Mouse (Mus musculus): ENCODE measurements around the gene Mcm3ap.

Gene Mcm3ap

GRCm38 (mm10) chr10:76468203-76469162 is at the start of gene Mcm3ap, which contains the start of gene Ybey:
Gene Mcm3ap, plus strand, starts transcription at chr10:76468927.
Gene Ybey, minus strand, starts transcription at chr10:76469114.
- in situ Hi-C loops (cut with MboI, MseI): no loop called here

- in situ Hi-C loops (cut with MboI, MseI): loop anchor here (5.0 kb wide), 2 partner anchors 43 to 1582 kb away; no protein-coding TSS in a partner anchor
These were observed 43.1 kb upstream of the Mcm3ap start for GRCm38 (mm10) chr10:76425674-76426073.

- in situ Hi-C loops (cut with MboI, MseI): no loop called here
These were observed 34.8 kb upstream of the Mcm3ap start for GRCm38 (mm10) chr10:76433925-76434324.

GRCm38 (mm10) chr10:76439107-76439890 is 29.4 kb upstream of the Mcm3ap start:
- in situ Hi-C loops (cut with MboI, MseI): no loop called here

- in situ Hi-C loops (cut with MboI, MseI): no loop called here
These were observed 28.4 kb upstream of the Mcm3ap start, which contains the start of gene AC141477.1 for GRCm38 (mm10) chr10:76440281-76440680. Gene AC141477.1, minus strand, starts transcription at chr10:76440444.

- in situ Hi-C loops (cut with MboI, MseI): no loop called here
These were observed 26.3 kb upstream of the Mcm3ap start, which contains the start of gene Pcnt for GRCm38 (mm10) chr10:76442178-76443088. Gene Pcnt, minus strand, starts transcription at chr10:76442786.

- in situ Hi-C loops (cut with MboI, MseI): no loop called here
These were observed 22.6 kb upstream of the Mcm3ap start for GRCm38 (mm10) chr10:76445996-76446681.

GRCm38 (mm10) chr10:76447406-76448229 is 21.1 kb upstream of the Mcm3ap start:
- in situ Hi-C loops (cut with MboI, MseI): no loop called here

- in situ Hi-C loops (cut with MboI, MseI): no loop called here
These were observed 19.9 kb upstream of the Mcm3ap start, which contains the start of gene 2610028H24Rik for GRCm38 (mm10) chr10:76448851-76449250. Gene 2610028H24Rik, plus strand, starts transcription at chr10:76449081.

GRCm38 (mm10) chr10:76455289-76455688 is 13.4 kb upstream of the Mcm3ap start:
- in situ Hi-C loops (cut with MboI, MseI): no loop called here

- in situ Hi-C loops (cut with MboI, MseI): no loop called here
These were observed 7.5 kb upstream of the Mcm3ap start for GRCm38 (mm10) chr10:76461255-76461654.

GRCm38 (mm10) chr10:76462312-76462711 is 6.4 kb upstream of the Mcm3ap start:
- in situ Hi-C loops (cut with MboI, MseI): no loop called here

GRCm38 (mm10) chr10:76462721-76463120 is 6.0 kb upstream of the Mcm3ap start:
- in situ Hi-C loops (cut with MboI, MseI): no loop called here

- in situ Hi-C loops (cut with MboI, MseI): no loop called here
These were observed 5.0 kb downstream of the Mcm3ap start for GRCm38 (mm10) chr10:76473759-76474158.

GRCm38 (mm10) chr10:76480851-76481250 is 12.1 kb downstream of the Mcm3ap start:
- in situ Hi-C loops (cut with MboI, MseI): no loop called here

GRCm38 (mm10) chr10:76481480-76481879 is 12.8 kb downstream of the Mcm3ap start:
- in situ Hi-C loops (cut with MboI, MseI): no loop called here

- in situ Hi-C loops (cut with MboI, MseI): no loop called here
These were observed 17.6 kb downstream of the Mcm3ap start for GRCm38 (mm10) chr10:76486302-76486701.

- in situ Hi-C loops (cut with MboI, MseI): no loop called here
These were observed 19.5 kb downstream of the Mcm3ap start for GRCm38 (mm10) chr10:76488265-76488664.

GRCm38 (mm10) chr10:76489205-76489604 is 20.5 kb downstream of the Mcm3ap start:
- in situ Hi-C loops (cut with MboI, MseI): no loop called here

Data from T-helper 1 cell (primary cell).